Mouse (Mus musculus): ENCODE measurements around the gene Cldn22.
"Not testable (repeated sequence)": the region's sequence is repeated elsewhere in the genome, so short reads cannot be mapped to it uniquely, and the experiment has no call there.

Cldn22 gene

GRCm38 (mm10) chr8:47824182-47824581 lies at the start of gene Cldn22:
TSS of gene Cldn22 (plus strand) at chr8:47824482.
- DNase-seq (ENCODE audit: low read depth, low spot score), result no peak

GRCm38 (mm10) chr8:47777415-47777814 lies 46.9 kb upstream of the Cldn22 start:
- no peak for DNase-seq (ENCODE audit: low read depth, low spot score)

GRCm38 (mm10) chr8:47779589-47779988 lies 44.7 kb upstream of the Cldn22 start:
- no peak for DNase-seq (ENCODE audit: low read depth, low spot score)

DNA sequence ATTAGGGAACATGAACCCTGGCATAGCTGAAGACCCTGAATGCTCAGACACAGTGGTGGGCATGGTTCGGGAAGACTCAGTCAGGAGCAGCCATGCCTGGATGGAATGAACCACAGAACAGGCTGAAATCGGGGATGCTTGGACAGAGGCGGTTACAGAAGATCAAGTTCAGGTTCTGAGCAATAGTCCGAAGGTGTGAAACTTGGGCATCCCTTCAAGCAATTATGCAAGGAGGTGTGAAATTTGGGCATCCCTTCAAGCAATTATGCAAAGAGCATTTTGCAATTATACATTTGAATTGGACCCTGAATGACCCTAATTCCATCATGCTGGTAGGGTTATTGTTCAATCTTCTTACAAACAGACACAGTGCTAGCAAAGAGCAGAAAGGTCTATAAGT lies 42.4 kb upstream of the Cldn22 start:
- no peak for DNase-seq (ENCODE audit: low read depth, low spot score)

- DNase-seq (ENCODE audit: low read depth, low spot score), result no peak
Measured at GRCm38 (mm10) chr8:47783544-47783943, 40.7 kb upstream of the Cldn22 start.

- DNase-seq (ENCODE audit: low read depth, low spot score), result no peak
Measured at GRCm38 (mm10) chr8:47783944-47784343, 40.3 kb upstream of the Cldn22 start.

GRCm38 (mm10) chr8:47784436-47784835 lies 39.8 kb upstream of the Cldn22 start:
- DNase-seq (ENCODE audit: low read depth, low spot score), result no peak

DNA sequence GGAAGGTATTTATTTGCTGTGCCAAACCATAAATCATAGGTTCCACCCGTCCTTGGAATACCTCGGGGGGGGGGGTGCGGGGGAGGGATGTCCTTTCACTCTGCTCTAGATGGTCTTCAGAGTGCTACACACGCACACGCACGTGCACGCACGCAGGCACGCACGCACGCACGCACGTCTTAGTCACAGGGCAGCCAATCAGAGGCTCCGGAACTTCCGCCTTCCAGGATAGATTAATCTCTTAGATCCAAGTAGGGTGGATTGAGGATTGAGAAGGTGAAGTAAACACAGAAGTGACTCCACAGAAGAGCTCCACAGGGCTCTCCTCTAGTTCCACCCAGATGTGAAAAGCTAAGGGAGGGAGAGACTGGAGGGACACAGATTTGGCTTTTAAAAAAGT lies 38.0 kb upstream of the Cldn22 start:
- no peak for DNase-seq (ENCODE audit: low read depth, low spot score)

DNA sequence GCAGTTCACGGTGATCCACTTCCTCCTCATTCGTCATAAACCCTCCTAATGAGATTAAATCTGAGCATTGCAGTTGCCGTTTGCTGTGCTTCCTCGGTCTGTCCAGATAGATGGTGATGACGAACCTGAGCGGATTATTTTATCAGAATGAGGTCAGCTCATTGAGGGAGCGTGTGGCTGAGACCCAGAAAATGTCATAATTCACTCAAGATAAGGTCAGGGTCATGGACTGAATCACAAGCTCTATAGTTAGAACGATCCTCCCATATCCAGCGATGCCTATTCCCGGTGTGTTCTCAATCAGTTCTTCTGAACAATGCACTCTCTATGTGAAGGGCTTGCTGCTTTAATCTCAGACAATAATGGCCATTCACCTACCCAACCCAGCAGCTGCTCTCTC lies 36.6 kb upstream of the Cldn22 start:
- DNase-seq (ENCODE audit: low read depth, low spot score), result no peak

- no peak for DNase-seq (ENCODE audit: low read depth, low spot score)
Measured at GRCm38 (mm10) chr8:47791986-47792385, 32.3 kb upstream of the Cldn22 start.

DNA sequence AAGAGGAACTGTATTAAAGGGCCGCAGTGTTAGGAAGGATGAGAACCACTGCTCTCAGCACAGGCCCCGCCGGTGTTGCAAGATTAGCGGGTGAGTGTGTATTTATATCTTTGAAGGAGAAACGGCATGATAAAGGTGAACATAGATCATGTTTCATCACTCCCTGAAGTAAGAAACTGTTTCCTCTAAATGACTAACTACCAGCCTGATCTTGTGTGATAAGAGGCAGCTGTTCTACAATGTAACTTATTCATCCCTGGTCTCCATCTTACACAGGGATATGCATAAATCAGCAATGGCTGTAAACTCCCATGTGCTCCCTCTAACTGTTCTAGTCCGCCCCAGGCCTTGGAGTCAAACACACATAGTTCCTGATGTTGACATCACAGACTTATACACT lies 24.8 kb upstream of the Cldn22 start:
- DNase-seq (ENCODE audit: low read depth, low spot score), result no peak

- no peak for DNase-seq (ENCODE audit: low read depth, low spot score)
Measured at GRCm38 (mm10) chr8:47802349-47802748, 21.9 kb upstream of the Cldn22 start.

DNA sequence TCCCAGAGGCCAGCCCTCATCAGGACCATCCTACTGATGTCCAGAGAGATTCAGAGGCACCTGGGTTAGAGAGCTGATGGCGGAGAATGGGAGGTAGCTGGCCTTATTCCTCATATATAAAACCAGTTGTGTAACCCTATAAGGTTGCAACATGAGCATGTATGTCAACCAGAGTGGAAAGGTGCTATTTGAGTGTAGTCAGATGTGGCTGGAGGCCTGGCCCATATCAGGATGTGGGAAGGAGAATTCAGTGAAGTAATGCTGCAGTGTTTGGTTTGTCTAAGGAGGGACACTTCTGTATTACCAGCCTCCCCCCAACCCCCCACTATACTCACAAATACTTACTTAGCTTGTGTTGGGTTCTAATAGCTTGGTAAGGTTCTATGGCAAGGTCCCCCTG lies 20.0 kb upstream of the Cldn22 start:
- DNase-seq (ENCODE audit: low read depth, low spot score), result no peak

- DNase-seq (ENCODE audit: low read depth, low spot score), result no peak
Measured at GRCm38 (mm10) chr8:47809970-47810665, 14.2 kb upstream of the Cldn22 start.

GRCm38 (mm10) chr8:47810666-47811015 lies 13.6 kb upstream of the Cldn22 start:
- DNase-seq (ENCODE audit: low read depth, low spot score), result no peak

DNA sequence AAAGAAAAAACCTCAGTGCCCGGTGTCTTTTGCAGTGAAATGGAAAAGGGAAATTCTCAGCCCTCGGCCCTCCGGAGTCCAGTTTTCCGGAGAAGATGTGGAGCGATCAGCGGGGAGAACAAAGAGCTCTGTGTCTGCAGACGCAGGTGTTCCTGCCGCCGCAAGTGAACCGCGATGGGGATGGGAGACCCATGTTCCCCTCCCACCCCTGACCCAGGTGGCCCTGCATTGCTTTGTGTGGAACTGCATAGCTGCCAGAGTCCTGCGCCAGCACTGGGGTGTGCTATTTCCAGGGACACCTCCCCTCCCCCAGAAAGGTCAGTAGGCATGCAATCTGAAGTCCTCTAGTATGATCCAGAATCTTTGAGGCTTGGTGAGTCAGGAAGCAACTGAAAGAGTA lies 13.1 kb upstream of the Cldn22 start:
- DNase-seq (ENCODE audit: low read depth, low spot score), result no peak

DNA sequence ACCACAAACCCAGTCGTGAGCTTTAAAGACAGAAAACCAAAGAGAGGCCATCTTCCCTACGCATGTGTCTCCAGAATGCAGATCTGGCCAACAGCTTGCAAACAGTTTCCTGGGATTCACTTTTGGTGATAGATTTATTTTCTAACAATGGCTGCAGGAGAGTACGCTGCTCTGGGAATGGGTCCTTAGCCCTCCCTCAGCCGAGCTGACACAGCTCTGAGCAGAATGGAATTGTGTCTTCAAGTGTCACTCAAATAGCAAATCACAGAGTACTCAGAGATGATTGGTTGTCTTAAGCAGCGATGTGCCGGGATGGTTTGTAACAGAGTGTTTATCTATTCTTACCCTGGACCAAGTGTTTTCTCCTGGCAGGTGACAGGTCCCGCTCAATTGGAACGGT lies 5.2 kb upstream of the Cldn22 start:
- no peak for DNase-seq (ENCODE audit: low read depth, low spot score)

- no peak for DNase-seq (ENCODE audit: low read depth, low spot score)
Measured at GRCm38 (mm10) chr8:47820914-47821772, 3.1 kb upstream of the Cldn22 start.

DNA sequence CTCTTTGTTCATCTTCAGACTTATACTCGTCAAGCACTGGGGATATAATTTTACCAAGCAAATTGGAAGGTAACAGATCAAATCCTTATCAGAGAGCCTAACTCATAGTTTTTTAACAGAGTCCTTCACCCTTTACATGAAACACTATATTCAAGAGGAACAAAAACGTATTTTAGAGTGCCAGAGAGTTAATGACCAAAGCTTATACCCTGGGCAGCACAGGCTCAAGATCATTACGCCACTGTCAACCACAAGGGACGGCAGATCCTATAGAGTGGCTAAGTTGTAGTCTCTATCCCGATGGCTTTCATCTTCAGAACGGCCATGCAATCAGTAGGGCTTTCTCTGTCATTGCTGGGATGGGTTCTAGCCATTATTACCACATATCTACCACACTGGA lies 2.4 kb upstream of the Cldn22 start, which contains the start of gene Cldn24:
Gene Cldn24 (plus strand): TSS at position 301 of the 400 bp plus-strand sequence.
- DNase-seq (ENCODE audit: low read depth, low spot score), result no peak

DNA sequence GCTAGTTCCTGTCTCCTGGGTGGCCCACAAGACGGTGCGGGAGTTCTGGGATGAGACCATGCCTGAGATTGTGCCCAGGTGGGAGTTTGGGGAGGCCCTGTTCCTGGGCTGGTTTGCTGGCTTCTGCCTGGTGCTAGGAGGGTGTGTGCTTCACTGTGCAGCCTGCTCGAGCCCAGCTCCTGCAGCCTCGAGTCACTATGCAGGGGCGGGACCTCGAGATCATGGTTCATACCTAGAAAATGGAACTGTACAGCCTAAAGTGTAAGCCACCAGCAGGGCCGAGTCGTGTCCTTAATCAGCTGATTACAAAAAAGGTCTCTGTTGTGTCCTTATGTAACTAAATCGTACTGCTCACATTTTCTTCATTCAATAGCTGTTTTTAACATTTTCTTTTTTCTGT lies 1.7 kb upstream of the Cldn22 start:
- DNase-seq (ENCODE audit: low read depth, low spot score), result not testable (repeated sequence)

GRCm38 (mm10) chr8:47823777-47824176 lies 505 bp upstream of the Cldn22 start:
- no peak for DNase-seq (ENCODE audit: low read depth, low spot score)

DNA sequence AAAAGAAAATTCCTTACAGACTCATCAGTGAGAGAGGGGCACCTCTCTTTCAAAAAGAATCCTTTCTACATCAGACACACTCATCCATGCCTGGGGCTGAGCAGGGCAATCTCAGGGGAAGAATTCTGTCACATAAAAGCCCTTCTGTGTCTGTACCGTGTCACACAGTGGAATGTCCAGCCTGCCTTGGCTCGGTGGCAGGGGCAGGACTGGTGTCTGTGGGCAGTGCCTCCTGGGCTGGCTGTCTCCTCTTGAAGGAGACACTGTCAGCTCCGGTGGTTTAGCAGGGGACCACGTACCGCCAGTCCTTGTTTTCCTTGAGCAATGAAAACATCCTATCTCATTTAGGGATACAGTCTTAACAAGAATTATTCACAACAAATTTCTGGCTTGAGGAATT lies 1.3 kb downstream of the Cldn22 start:
- no peak for DNase-seq (ENCODE audit: low read depth, low spot score)

- no peak for DNase-seq (ENCODE audit: low read depth, low spot score)
Measured at GRCm38 (mm10) chr8:47826911-47827310, 2.6 kb downstream of the Cldn22 start.

Data from embryo, embryonic 11.5 days (tissue).